Mouse (Mus musculus): ENCODE measurements at regions not wholly inside any gene's neighbourhood (a gene's known extent, or its start where the extent isn't known, plus 50 kb on each side); places are given as distances from the start of the nearest gene placed in this dataset.

GRCm38 (mm10) chr2:17838381-17838680 lies 107.1 kb upstream of the Nebl start:
- no peak overlapping the region for H3K4me3 ChIP-seq (replicated peaks in 1 of 3; ENCODE audit: low read depth in 2 of 3, low read length in 2 of 3, poor library complexity in 1 of 3)
- no peaks in the 10 kb centered on the region for H3K27me3 ChIP-seq (replicated peaks)
- no peak overlapping the region for H3K4me2 ChIP-seq (ENCODE audit: insufficient read depth, low read depth, poor library complexity, severe bottlenecking)
- no peaks in the 10 kb centered on the region for H3K9me3 ChIP-seq (replicated peaks; ENCODE audit: low read length)
- H3K9ac ChIP-seq (ENCODE audit: insufficient read depth, low read depth), result no peak overlapping the region
- DNase-seq (ENCODE audit: extremely low read depth), result no peak
- no peaks in the 10 kb centered on the region for H3K79me2 ChIP-seq (replicated peaks; ENCODE audit: control insufficient read depth, extremely low read depth, insufficient read depth, poor library complexity, severe bottlenecking)
- no peaks in the 10 kb centered on the region for H3K4me1 ChIP-seq (ENCODE audit: control insufficient read depth in 1 of 2, insufficient read depth in 2 of 2)
- TF ChIP-seq POLR2A (IDR thresholded peaks at IDR 0.05; ENCODE audit: low read depth, low read length) (no peak), RCOR1 (conservative IDR thresholded peaks at IDR 0.05; ENCODE audit: low read depth, low read length) (no peak), JUN (IDR thresholded peaks at IDR 0.05; ENCODE audit: insufficient read depth, low read depth, low read length) (no peak), PAX5 (IDR thresholded peaks at IDR 0.05; ENCODE audit: low read length) (no peak), IRF4 (IDR thresholded peaks at IDR 0.05; ENCODE audit: low read depth, low read length) (no peak), ZKSCAN1 (IDR thresholded peaks at IDR 0.05; ENCODE audit: borderline replicate concordance, low read depth, low read length) (no peak), JUND (conservative IDR thresholded peaks at IDR 0.05; ENCODE audit: low read depth, low read length) (no peak), USF1 (IDR thresholded peaks at IDR 0.05; ENCODE audit: low read depth, low read length) (no peak), MEF2A (IDR thresholded peaks at IDR 0.05; ENCODE audit: borderline replicate concordance, low read depth, low read length) (no peak), TBP (conservative IDR thresholded peaks at IDR 0.05; ENCODE audit: low read depth, low read length) (no peak), HCFC1 (IDR thresholded peaks at IDR 0.05; ENCODE audit: low read depth, low read length) (no peak), MAX (IDR thresholded peaks at IDR 0.05; ENCODE audit: low read length) (no peak), SMC3 (IDR thresholded peaks at IDR 0.05; ENCODE audit: low read depth, low read length) (no peak)
- dilution Hi-C loops (cut with MboI; ENCODE audit: extremely low pct_ligation_motif_present, extremely low pct_unique_long_range_greater_than_20kb, low sequenced_read_pairs) (no loop called here), in situ Hi-C loops (cut with MboI; ENCODE audit: low pct_ligation_motif_present, low pct_unique_long_range_greater_than_20kb, low sequenced_read_pairs) (loop anchor here (25.0 kb wide), 1 partner anchor 201 kb away; no protein-coding TSS in a partner anchor)
- no peaks in the 10 kb centered on the region for H3K36me3 ChIP-seq (replicated peaks in 1 of 2; ENCODE audit: control insufficient read depth in 1 of 2, insufficient read depth in 1 of 2, low read length in 1 of 2)
- no peak overlapping the region for H3K27ac ChIP-seq (ENCODE audit: insufficient read depth, low read depth)

GRCm38 (mm10) chr2:17837541-17838380 lies 106.5 kb upstream of the Nebl start:
- Histone ChIP-seq H3K27me3 (replicated peaks) (no peaks in the 10 kb centered on the region), H3K27ac (ENCODE audit: insufficient read depth, low read depth) (no peak overlapping the region), H3K4me3 (replicated peaks in 1 of 3; ENCODE audit: low read depth in 2 of 3, low read length in 2 of 3, poor library complexity in 1 of 3) (no peak overlapping the region), H3K9me3 (replicated peaks; ENCODE audit: low read length) (peaks cover 1% of the 10 kb centered on the region), H3K4me1 (ENCODE audit: control insufficient read depth in 1 of 2, insufficient read depth in 2 of 2) (no peaks in the 10 kb centered on the region), H3K36me3 (replicated peaks in 1 of 2; ENCODE audit: control insufficient read depth in 1 of 2, insufficient read depth in 1 of 2, low read length in 1 of 2) (no peaks in the 10 kb centered on the region), H3K4me2 (ENCODE audit: insufficient read depth, low read depth, poor library complexity, severe bottlenecking) (no peak overlapping the region), H3K9ac (ENCODE audit: insufficient read depth, low read depth) (no peak overlapping the region), H3K79me2 (replicated peaks; ENCODE audit: control insufficient read depth, extremely low read depth, insufficient read depth, poor library complexity, severe bottlenecking) (no peaks in the 10 kb centered on the region)
- TF ChIP-seq MAFK (IDR thresholded peaks at IDR 0.05; ENCODE audit: insufficient replicate concordance, low read length), result no peak
- no peak for TF ChIP-seq CHD1 (IDR thresholded peaks at IDR 0.05; ENCODE audit: low read depth, low read length)
- no peak for TF ChIP-seq TBP (conservative IDR thresholded peaks at IDR 0.05; ENCODE audit: low read depth, low read length)
- TF ChIP-seq UBTF (IDR thresholded peaks at IDR 0.05; ENCODE audit: low read depth, low read length), result no peak
- TF ChIP-seq POLR2A (IDR thresholded peaks at IDR 0.05; ENCODE audit: low read depth, low read length), result no peak
- no peak for TF ChIP-seq ZKSCAN1 (IDR thresholded peaks at IDR 0.05; ENCODE audit: borderline replicate concordance, low read depth, low read length)
- TF ChIP-seq MEF2A (IDR thresholded peaks at IDR 0.05; ENCODE audit: borderline replicate concordance, low read depth, low read length), result no peak
- TF ChIP-seq MXI1 (IDR thresholded peaks at IDR 0.05; ENCODE audit: low read depth, low read length), result no peak
- TF ChIP-seq NRF1 (IDR thresholded peaks at IDR 0.05; ENCODE audit: low read depth, low read length), result no peak
- no peak for TF ChIP-seq MYC (IDR thresholded peaks at IDR 0.05; ENCODE audit: low read depth, low read length)
- TF ChIP-seq ZNF384 (IDR thresholded peaks at IDR 0.05; ENCODE audit: low read depth, low read length), result no peak
- no peak for TF ChIP-seq SMC3 (IDR thresholded peaks at IDR 0.05; ENCODE audit: low read depth, low read length)
- no peak for TF ChIP-seq CTCF (conservative IDR thresholded peaks at IDR 0.05 in 1 of 2, IDR thresholded peaks at IDR 0.05 in 1 of 2; ENCODE audit: low read depth in 2 of 2, low read length in 2 of 2)
- TF ChIP-seq KAT2A (IDR thresholded peaks at IDR 0.05; ENCODE audit: insufficient replicate concordance, low read length), result no peak
- TF ChIP-seq ETS1 (conservative IDR thresholded peaks at IDR 0.05; ENCODE audit: low read depth, low read length), result no peak
- no peak for TF ChIP-seq CHD2 (IDR thresholded peaks at IDR 0.05; ENCODE audit: low read length)
- no peak for DNase-seq (ENCODE audit: extremely low read depth)
- in situ Hi-C loops (cut with MboI; ENCODE audit: low pct_ligation_motif_present, low pct_unique_long_range_greater_than_20kb, low sequenced_read_pairs), result loop anchor here (25.0 kb wide), 1 partner anchor 200 kb away; no protein-coding TSS in a partner anchor
- dilution Hi-C loops (cut with MboI; ENCODE audit: extremely low pct_ligation_motif_present, extremely low pct_unique_long_range_greater_than_20kb, low sequenced_read_pairs), result no loop called here
